Mouse (Mus musculus): ENCODE measurements around the gene Actl6a. TPM values are rescaled to one million over a fixed set of nuclear protein-coding genes. Genes with fewer than 3 reads are reported as not detected.
"Not testable (repeated sequence)": the region's sequence is repeated elsewhere in the genome, so short reads cannot be mapped to it uniquely, and the experiment has no call there.

The Actl6a gene
- polyA plus RNA-seq, 1 experiment from 2014 or later = 149 TPM

DNA sequence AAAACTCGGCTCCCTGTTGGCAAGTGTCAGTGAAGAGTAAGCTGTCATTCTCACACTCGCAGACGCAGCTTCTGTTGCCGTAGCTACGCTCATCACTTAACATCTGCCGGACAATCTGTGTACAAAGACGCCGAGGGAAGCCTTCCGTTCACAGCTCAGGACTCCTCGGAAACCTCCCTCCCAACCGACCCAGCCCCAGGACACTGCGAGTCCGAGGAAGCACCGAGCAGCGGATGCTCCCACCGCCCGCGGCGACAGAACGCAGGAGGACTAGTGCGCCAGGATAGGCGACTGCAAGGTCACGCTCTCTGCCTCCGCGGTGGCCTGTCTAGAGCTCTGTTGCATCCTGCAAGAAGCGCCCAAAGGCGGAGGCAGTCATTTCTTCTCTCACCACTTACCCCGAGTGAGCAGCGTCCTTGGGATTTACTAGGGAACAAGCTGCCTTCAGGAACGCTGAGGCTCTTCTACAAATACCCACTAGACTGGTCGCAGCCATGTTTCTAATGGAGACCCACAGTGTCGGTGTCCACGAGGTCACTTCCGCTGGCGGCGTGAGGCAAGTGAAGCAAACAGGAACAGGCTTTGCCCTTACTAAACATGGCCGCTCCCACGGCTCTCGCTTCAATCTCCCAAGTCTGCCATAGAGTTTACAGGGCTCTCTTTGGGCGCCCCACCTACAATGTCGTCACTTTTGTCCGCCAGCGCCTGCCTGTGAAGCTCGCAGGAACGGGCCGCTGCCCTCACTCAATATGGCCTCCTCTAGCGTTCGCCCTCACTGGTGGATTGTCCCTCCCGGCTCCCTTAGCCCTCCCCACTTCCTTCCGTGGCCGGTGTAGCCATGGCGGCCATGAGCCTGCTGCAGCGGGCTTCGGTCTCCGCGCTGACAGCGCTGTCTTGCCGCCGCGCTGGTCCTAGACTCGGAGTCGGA, 30.4 kb downstream of the Actl6a start, which contains the start of gene Ndufb5:
Ndufb5 (plus strand) TSS at position 747 of the 928 bp plus-strand sequence.
- H3K4me1 ChIP-seq (replicated peaks) = peaks cover 26% of the 10 kb centered on the region
- peaks cover 22% of the 10 kb centered on the region for H3K36me3 ChIP-seq
- peak within 1 kb of the TSS; percentile 84 for H3K27ac ChIP-seq
- peak within 1 kb of the TSS; percentile 89 for H3K4me3 ChIP-seq (replicated peaks)
- under 1% methylated on average over 62 of the region's 62 CpGs for WGBS
- H3K9me3 ChIP-seq = no peaks in the 10 kb centered on the region
- H3K27me3 ChIP-seq = no peaks in the 10 kb centered on the region
- ATAC-seq = peak; percentile 98
- peak within 1 kb of the TSS; percentile 85 for H3K9ac ChIP-seq (replicated peaks)
- peak within 1 kb of the TSS; percentile 84 for H3K4me2 ChIP-seq (replicated peaks)

DNA sequence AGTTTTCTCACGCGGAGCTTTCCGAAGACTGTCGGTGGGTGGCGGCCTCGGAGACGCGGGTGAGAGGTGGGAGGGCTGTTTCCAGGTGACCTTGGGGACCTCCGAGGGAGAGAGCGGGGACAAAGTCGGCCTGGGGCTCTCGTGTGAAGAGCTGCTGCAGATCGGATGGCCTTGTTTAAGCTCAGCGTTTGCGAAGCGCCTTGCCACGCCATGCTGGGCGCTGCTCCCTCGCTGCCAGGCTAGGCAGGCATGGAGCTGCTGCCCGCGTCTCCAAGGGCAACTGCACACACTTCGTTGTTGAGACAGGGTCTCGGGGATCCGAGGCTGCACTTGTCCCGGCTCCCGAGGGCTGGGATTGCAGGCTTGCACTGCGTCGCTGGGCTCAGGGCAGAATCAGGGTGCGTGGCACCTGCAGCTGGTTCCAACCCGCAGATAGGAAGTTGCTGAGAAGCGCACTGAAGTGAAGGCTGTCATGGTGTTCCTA, 31.1 kb downstream of the Actl6a start, which contains the start of gene Mrpl47:
Mrpl47 (minus strand) TSS at position 434 of the 484 bp plus-strand sequence.
- H3K4me2 ChIP-seq (replicated peaks) = peak within 1 kb of the TSS; percentile 84
- no peaks in the 10 kb centered on the region for H3K27me3 ChIP-seq
- H3K9ac ChIP-seq (replicated peaks) = peak within 1 kb of the TSS; percentile 85
- peak within 1 kb of the TSS; percentile 84 for H3K27ac ChIP-seq
- no peaks in the 10 kb centered on the region for H3K9me3 ChIP-seq
- H3K4me1 ChIP-seq (replicated peaks) = peaks cover 26% of the 10 kb centered on the region
- ATAC-seq = peak; percentile 75
- under 1% methylated on average over 31 of the region's 31 CpGs for WGBS
- H3K36me3 ChIP-seq = peaks cover 20% of the 10 kb centered on the region
- H3K4me3 ChIP-seq (replicated peaks) = peak within 1 kb of the TSS; percentile 89

GRCm38 (mm10) chr3:32738549-32738948, 32.5 kb downstream of the Actl6a start:
- H3K27me3 ChIP-seq = no peaks in the 10 kb centered on the region
- no peak for ATAC-seq
- H3K9ac ChIP-seq (replicated peaks) = no peak overlapping the region
- peaks cover 26% of the 10 kb centered on the region for H3K4me1 ChIP-seq (replicated peaks)
- 97% methylated on average over 5 of the region's 5 CpGs for WGBS
- H3K4me2 ChIP-seq (replicated peaks) = peak overlapping the region; percentile 84; the same call in 1 of the 2 replicates
- H3K9me3 ChIP-seq = no peaks in the 10 kb centered on the region
- H3K4me3 ChIP-seq (replicated peaks) = peak overlapping the region; percentile 89; the same call in 1 of the 2 replicates
- peaks cover 14% of the 10 kb centered on the region; the same call in 1 of the 2 replicates for H3K36me3 ChIP-seq
- no peak overlapping the region for H3K27ac ChIP-seq

DNA sequence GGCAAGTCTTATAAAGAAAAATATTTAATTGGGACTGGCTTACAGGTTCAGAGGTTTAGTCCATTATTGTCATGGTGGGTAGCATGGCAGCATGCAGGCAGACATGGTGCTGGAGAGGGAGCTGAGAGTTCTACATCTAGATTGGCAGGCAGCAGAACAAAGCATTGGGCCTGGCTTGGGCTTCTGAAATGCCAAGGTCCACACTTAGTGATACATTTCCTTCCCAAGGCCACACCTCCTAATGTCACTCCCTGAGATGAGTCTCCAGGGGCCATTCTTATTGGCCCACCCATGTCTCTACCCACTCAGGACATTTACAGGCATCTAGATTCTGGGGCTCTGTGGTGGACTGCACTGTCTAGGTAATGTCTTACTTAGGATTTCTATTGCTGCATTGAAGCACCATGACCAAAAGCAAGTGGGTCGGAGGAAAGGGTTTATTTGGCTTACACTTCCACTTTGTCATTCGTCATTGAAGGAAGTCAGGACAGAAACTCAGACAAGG, 36.2 kb downstream of the Actl6a start:
- 90% methylated on average over 2 of the region's 2 CpGs for WGBS
- no peak overlapping the region for H3K9ac ChIP-seq (replicated peaks)
- no peak for ATAC-seq

DNA sequence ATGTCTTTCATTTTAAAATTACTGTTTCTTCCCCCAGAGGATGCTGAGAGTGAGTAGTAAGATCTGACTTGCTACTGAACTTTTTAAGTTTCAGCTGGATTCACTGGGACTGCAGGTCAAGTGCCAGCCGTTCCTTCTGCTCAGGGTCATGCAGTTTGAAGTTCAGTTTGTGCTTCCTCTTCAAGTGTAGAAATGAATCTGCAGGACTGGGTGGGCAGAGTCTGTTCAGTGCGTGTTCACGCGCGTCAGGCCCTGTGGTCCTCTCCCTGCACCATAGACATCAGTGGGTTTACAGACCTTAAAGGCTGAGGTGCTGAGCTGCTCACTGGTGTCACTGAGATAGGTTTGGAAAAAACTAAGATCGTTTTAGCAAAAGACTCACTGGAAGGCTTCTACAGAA, 38.9 kb downstream of the Actl6a start:
- no peaks in the 10 kb centered on the region for H3K4me1 ChIP-seq (replicated peaks)
- no peaks in the 10 kb centered on the region for H3K9me3 ChIP-seq
- 94% methylated on average over 6 of the region's 6 CpGs for WGBS
- H3K9ac ChIP-seq (replicated peaks) = no peak overlapping the region
- peaks cover 68% of the 10 kb centered on the region for H3K36me3 ChIP-seq
- H3K27me3 ChIP-seq = no peaks in the 10 kb centered on the region
- no peak overlapping the region for H3K4me2 ChIP-seq (replicated peaks)
- no peak overlapping the region for H3K4me3 ChIP-seq (replicated peaks)
- no peak for ATAC-seq
- no peak overlapping the region for H3K27ac ChIP-seq

More for the DNA sequence above, 36.2 kb downstream of the Actl6a start:
- H3K4me3 ChIP-seq (replicated peaks) = no peak overlapping the region
- no peak overlapping the region for H3K4me2 ChIP-seq (replicated peaks)
- H3K27ac ChIP-seq = no peak overlapping the region
- no peaks in the 10 kb centered on the region for H3K9me3 ChIP-seq
- peaks cover 44% of the 10 kb centered on the region for H3K36me3 ChIP-seq
- H3K27me3 ChIP-seq = no peaks in the 10 kb centered on the region
- peaks cover 16% of the 10 kb centered on the region for H3K4me1 ChIP-seq (replicated peaks)

GRCm38 (mm10) chr3:32745426-32745825, 39.3 kb downstream of the Actl6a start:
- H3K4me1 ChIP-seq (replicated peaks); H3K4me3 ChIP-seq (replicated peaks); ATAC-seq; H3K9ac ChIP-seq (replicated peaks); H3K4me2 ChIP-seq (replicated peaks); H3K27ac ChIP-seq; H3K27me3 ChIP-seq; H3K9me3 ChIP-seq: not testable (repeated sequence)
- peaks cover 72% of the 10 kb centered on the region for H3K36me3 ChIP-seq

DNA sequence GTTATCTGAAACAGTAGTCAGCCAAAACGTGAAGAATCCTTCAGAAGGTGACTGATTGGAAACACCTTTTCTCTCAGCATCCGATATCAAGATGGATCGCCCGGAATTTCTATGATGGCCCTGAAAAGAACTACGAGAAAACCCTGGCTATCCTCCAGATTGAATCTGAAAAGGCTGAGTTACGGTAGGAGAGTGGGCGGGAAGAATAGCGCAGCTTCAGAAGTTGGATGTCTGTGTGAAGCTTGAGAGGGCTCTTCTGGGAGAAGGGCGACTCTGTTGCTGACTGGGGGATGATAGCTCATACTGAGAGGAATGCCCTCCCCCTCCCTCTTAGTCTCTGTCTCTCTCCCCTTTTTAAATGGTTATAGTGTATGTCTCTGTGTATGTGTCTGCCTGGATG, 42.3 kb downstream of the Actl6a start:
- WGBS = 93% methylated on average over 9 of the region's 9 CpGs
- H3K4me2 ChIP-seq (replicated peaks) = no peak overlapping the region
- no peak overlapping the region for H3K4me3 ChIP-seq (replicated peaks)
- no peaks in the 10 kb centered on the region for H3K4me1 ChIP-seq (replicated peaks)
- H3K27me3 ChIP-seq = no peaks in the 10 kb centered on the region
- no peak for ATAC-seq
- peaks cover 88% of the 10 kb centered on the region for H3K36me3 ChIP-seq
- H3K9ac ChIP-seq (replicated peaks) = no peak overlapping the region
- H3K27ac ChIP-seq = no peak overlapping the region
- H3K9me3 ChIP-seq = no peaks in the 10 kb centered on the region

GRCm38 (mm10) chr3:32749820-32750579, 43.9 kb downstream of the Actl6a start:
- peaks cover 86% of the 10 kb centered on the region for H3K36me3 ChIP-seq
- H3K9me3 ChIP-seq = no peaks in the 10 kb centered on the region
- ATAC-seq = peak; percentile 51; the same call in 1 of the 2 replicates
- no peak overlapping the region for H3K9ac ChIP-seq (replicated peaks)
- H3K4me1 ChIP-seq (replicated peaks) = no peaks in the 10 kb centered on the region
- WGBS = 90% methylated on average over 4 of the region's 4 CpGs
- no peak overlapping the region for H3K4me2 ChIP-seq (replicated peaks)
- peak overlapping the region; percentile 30; the same call in 1 of the 2 replicates for H3K27ac ChIP-seq
- no peak overlapping the region for H3K4me3 ChIP-seq (replicated peaks)
- no peaks in the 10 kb centered on the region for H3K27me3 ChIP-seq

DNA sequence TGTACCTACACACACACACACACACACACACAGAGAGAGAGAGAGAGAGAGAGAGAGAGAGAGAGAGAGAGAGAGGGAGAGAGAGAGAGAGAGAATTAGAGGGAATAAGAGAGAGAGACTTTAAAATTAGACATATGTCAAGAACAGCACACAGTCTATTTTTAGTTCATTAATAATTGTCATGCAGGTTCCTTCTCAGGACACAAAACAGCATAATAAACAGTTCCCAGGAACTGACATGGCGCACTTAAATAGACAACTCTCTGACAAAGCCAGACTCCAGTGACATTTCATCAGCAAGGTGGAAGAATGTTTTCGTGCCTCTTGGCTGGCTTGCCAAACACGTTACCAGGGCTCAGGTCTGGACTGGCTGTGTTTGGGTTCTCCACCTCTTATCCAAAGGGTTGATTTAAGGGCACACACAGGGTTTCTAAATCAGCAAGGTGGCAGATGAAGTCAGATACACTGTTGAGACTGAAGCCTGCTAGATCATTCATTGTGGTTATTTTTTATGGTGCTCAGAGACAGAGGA, 48.4 kb downstream of the Actl6a start:
- no peak for ATAC-seq
- Histone ChIP-seq H3K9ac (replicated peaks) (no peak overlapping the region), H3K27ac (no peak overlapping the region), H3K4me3 (replicated peaks) (no peak overlapping the region), H3K4me1 (replicated peaks) (no peaks in the 10 kb centered on the region), H3K9me3 (no peaks in the 10 kb centered on the region), H3K4me2 (replicated peaks) (no peak overlapping the region), H3K36me3 (peaks cover 49% of the 10 kb centered on the region), H3K27me3 (no peaks in the 10 kb centered on the region)
- 87% methylated on average over 3 of the region's 3 CpGs for WGBS

GRCm38 (mm10) chr3:32759212-32759611, 53.1 kb downstream of the Actl6a start:
- WGBS = 74% methylated on average over 5 of the region's 5 CpGs
- Histone ChIP-seq H3K4me3 (replicated peaks) (no peak overlapping the region), H3K4me2 (replicated peaks) (no peak overlapping the region), H3K9me3 (no peaks in the 10 kb centered on the region), H3K4me1 (replicated peaks) (no peaks in the 10 kb centered on the region), H3K27ac (no peak overlapping the region), H3K27me3 (no peaks in the 10 kb centered on the region), H3K36me3 (peaks cover 4% of the 10 kb centered on the region; the same call in 1 of the 2 replicates), H3K9ac (replicated peaks) (no peak overlapping the region)
- no peak for ATAC-seq

GRCm38 (mm10) chr3:32762962-32763361, 56.9 kb downstream of the Actl6a start:
- ATAC-seq = no peak
- Histone ChIP-seq H3K4me1 (replicated peaks) (no peaks in the 10 kb centered on the region), H3K27ac (no peak overlapping the region), H3K4me3 (replicated peaks) (no peak overlapping the region), H3K27me3 (no peaks in the 10 kb centered on the region), H3K4me2 (replicated peaks) (no peak overlapping the region), H3K9ac (replicated peaks) (no peak overlapping the region), H3K36me3 (no peaks in the 10 kb centered on the region), H3K9me3 (no peaks in the 10 kb centered on the region)
- WGBS = 61% methylated on average over 8 of the region's 8 CpGs
